Mouse (Mus musculus) MN1 (cell line): ENCODE measurements at regions not wholly inside any gene's neighbourhood (a gene's known extent, or its start where the extent isn't known, plus 50 kb on each side); places are given as distances from the start of the nearest gene placed in this dataset.
A peak's percentile ranks its signal among the peaks of the same experiment; 100 is the strongest.

ENCODE experiments used
- DNase-seq: peaks from one replicate; pipeline ENCODE4 v3.0.0-alpha.2; 2016; ENCODE audit warnings: low spot score

DNA sequence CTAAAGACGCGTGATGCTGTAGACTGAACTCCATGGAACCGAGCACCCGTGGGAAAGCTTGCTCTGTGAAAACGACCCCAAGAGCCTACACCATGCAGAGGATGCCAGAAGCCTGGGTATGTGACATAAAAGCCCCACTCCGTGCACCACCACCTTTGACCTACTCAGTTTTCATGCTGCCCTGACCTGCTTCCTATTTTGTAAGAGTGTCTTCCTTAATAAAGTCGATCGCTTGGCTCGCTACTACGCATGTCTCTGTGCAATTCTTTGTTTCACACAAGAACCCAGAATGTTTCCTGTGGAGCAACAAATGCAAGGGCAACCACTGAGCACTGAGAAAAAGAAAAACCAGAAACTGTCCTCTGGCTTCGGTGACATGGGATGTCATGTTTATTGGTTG, 60.5 kb downstream of the Sec61b start:
- no peak for DNase-seq

DNA sequence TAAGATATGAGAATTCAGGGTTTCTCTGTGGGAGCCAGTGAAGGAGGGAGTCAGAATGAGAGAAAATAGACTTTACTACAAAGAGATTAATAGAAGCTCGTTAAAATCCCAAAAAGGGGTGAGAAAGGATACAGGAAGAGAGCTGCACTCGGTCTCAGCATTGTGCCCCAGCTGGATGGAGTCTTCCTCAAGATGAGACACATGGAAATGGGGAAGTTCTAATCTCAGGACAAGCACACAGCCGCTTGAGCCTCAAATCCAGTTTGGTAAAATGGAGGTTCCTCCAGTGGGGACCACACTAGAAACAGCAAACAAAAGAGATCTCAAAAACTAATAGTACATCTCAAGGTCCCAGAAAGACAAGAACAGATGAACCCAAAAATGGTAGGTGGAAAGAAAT, 93.2 kb downstream of the Sec61b start:
- no peak for DNase-seq

DNA sequence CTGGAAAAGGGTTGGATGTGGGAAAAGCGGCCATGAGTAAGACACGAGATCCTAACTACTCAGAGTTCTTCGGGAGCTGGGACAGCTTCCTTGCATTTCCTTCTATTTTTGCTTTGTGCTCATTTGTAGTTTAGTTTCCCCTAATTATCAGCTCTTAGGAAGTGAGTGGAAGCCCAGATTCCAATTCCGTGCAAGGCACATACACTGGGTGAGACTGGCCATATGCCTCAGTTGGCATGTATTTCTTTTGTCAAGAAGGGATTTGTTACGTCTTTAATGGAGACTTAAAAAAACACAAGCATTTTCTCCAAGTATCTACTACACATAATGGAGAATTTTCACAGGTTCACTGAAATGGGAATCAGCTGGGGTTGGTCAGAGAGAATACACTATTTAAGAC, 96.4 kb downstream of the Sec61b start:
- DNase-seq: no peak

DNA sequence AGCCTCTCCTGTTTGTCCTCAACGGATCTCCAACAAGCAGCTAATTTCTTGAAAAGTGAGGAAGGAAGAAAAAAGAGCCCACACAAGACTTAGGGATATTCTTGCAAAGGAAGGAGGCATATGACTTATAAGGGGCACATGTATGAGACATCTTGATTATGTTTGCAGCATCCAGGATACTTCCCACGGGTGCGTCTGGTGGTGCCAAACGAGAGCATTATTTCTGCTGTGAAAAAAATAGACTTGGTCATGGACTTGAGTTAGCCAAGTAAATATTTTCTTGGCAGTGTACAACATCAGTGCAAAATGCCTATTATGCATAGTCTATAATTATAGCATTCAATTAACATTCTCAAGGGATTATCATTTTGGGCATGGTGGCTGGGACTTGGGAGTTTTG, 101.6 kb downstream of the Sec61b start:
- DNase-seq: no peak

DNA sequence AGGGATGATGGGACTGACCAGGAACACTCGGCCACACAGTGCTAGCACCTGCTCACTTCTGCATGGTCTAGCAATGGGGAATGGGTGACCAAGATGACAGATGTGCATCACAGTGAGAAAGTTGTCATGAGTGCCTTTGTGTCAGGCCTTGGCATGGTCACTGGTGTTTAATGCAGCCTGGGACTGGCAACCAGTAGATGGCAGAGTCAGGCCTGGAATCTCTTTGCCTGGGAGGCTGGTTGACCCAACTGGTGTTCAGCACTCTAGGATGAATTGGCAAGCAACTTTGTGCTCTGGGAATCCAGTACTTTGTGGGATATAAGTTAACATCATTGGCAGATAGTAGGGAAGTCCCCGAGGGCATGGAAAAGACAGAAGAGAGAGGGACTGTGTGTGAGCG, 103.0 kb downstream of the Sec61b start:
- peak; percentile 44 for DNase-seq

DNA sequence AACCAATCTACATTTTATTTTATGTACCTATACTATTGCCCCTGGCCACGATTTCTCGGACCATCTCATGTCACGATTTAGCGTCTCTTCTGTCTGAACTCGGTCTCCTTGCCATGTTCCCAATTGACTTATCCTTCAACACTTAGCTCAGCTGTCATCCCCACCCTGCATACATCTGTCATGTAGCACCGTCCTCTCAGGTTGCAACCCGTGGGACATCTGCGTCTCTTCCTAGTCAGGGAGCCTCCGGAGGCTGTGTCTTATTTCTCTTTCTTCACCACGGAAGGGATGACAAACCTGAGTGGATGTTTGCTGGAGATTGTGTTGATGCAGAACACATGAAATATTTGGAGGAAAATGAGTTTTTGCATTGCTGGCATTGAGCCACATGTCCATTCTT, 104.2 kb downstream of the Sec61b start:
- no peak for DNase-seq

DNA sequence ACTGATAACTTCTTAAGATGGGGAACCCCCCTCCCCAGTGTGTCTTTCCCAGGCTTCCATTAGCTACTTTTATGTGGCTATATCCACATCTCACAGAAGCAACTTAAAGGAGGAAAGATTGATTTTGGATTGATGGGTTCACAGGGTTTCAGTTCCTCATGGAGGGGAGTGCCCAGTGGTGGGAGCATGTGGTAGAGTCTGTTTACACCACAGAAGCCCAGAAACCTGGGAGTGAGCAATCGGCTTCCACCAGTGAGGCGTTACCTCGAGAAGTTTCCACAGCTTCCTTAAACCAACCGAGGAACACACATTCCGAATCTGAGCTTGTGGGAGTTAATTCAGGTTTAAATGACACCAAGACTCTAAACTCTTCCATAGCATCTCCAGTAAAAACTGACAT, 106.1 kb downstream of the Sec61b start:
- DNase-seq: no peak

DNA sequence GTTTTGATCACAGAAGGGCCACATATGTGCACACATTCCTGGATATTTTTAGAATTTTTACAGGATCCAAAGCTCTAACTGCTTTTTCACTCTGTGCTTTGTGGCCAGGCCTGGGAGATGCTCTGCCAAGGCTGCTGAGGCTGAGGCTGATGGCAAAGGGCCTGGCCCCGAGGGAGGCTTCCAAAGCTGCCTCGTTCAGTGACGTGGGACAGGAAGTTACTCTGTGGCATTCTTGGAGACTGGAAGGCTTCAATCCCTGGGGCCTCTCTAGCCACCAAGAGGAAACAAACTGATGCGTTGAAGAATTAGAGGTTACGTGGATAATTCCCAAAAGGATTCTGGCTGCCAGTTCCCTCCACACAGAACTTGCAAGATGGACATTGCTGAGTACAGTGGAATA, 112.8 kb downstream of the Sec61b start:
- DNase-seq: no peak

DNA sequence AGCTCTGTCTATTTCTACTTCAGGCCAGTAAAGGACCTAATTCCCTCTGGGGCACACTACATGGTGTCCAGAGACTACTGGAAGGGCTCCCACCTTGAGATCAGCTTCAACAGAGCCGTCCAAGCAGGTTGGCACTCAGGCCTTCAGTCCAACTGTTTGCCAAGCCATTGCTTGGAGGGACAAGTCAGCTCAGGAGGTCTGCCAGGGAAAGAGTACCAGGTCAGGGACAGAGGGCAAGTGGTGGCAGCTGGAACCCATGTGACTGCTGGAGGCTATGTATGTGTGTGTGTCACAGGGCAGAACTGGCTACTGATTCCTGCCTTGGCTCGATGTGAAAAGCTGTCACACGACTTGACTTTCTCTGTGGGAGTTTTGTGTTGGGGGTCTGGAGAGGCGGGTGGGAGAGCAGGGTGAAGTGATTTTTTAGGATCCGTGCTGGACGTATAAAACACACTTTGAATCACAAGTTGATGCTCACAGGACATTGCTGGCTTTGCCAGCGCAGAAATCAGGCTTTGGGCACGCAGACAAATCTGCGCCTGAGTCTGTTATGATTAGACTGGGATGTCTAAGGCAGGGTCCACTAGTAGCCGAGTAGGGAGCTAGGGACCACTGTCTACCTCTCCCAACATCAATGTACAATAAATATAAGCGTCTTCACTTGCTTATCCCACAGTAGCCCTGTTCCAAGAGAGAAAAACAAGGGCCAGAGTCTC, 118.0 kb downstream of the Sec61b start:
- DNase-seq: no peak

DNA sequence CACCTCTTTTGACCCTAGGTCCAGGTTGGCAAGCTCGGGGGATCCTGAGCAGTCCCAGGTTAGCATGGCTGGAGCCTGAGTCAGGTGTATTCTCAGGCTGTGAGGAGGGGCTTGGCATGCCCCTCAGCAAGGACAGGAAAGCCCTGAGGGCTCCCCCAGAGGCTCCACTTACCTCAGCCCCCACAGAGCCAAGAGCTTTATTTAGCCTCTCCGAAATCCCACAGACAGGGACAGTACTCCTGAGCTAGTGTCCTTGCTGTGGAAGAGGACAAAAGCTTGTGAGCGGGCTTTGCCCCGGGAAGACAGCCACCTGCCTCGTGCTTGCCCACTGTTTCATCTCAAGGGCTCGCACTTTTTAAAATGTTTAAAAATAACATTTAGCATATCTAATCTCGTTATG, 118.7 kb downstream of the Sec61b start:
- DNase-seq: no peak

DNA sequence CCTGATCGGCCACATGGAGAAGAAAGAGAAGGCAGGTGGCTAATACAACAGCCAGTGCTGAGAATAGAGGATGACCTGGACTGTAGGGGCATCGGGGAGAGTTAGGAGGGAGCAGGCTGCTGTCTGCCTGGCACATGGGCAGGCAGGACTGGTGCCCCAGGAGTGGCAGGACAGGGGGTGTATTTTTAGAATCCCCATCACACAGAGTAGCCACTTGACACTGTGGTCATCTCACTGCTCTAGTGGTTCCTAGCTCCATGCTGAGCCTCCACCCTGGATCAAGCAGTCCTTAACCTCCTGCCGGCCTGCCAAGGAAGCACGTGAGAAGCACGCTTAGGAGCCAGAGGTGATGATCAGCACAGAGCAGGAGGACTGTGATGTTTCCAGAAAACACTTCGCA, 119.7 kb downstream of the Sec61b start:
- no peak for DNase-seq

DNA sequence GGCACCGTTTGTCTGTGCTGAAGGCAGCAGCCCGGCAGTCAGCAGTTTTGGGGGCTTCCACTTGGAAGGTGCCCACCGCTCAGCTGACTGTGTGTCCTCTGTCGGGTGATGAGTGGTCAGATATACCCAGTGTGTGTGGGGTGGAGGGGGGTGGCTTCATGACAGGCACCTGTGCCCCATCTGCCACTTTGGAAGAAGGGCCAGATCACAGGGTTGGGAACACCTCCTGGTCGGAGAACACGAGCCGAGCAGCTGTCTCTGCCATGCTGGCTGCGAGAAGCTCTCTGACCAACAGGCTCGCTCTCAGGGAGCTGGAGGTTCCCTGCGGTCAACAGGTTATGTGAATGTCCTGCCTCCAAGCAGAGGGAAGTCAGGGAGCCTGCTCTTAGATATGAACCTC, 121.4 kb downstream of the Sec61b start:
- no peak for DNase-seq

DNA sequence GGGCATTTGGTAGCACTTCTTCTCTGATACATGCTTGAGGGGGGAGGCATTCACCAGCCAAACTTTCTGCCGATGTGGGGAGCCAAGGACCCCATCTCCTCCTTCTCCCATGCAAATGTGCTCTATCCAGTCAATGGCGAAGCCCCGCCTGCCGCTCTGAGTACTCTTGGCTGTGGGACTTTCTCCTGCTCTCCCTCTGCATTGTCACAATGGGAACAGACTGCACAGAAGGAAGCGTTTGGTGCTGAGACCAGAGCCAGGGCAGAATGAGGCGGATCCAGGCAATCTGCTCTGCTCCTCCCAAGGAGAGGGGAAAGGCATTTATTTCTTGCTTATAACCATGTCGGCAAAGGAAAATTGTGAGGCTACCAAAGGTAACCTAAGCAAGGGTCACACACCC, 123.1 kb downstream of the Sec61b start:
- no peak for DNase-seq

DNA sequence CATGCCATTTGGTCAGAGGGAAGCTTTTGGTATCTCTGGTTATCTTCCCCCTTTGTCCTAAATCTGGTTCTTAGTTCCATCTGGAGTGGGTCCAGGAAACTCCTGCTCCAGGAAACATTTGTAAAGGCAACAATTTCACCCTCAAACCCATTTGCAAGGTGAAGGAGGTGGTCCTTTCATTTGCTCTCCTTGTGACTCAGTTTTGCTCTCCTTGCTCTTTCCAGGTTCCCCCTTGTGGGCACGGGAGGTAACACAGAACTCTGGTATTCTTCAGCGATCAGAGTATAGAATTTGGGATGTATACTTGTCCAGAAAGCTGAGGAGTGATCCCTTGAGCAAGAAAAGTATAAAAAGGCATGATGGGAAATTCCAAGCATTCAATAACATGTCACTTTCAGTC, 123.8 kb downstream of the Sec61b start:
- no peak for DNase-seq

DNA sequence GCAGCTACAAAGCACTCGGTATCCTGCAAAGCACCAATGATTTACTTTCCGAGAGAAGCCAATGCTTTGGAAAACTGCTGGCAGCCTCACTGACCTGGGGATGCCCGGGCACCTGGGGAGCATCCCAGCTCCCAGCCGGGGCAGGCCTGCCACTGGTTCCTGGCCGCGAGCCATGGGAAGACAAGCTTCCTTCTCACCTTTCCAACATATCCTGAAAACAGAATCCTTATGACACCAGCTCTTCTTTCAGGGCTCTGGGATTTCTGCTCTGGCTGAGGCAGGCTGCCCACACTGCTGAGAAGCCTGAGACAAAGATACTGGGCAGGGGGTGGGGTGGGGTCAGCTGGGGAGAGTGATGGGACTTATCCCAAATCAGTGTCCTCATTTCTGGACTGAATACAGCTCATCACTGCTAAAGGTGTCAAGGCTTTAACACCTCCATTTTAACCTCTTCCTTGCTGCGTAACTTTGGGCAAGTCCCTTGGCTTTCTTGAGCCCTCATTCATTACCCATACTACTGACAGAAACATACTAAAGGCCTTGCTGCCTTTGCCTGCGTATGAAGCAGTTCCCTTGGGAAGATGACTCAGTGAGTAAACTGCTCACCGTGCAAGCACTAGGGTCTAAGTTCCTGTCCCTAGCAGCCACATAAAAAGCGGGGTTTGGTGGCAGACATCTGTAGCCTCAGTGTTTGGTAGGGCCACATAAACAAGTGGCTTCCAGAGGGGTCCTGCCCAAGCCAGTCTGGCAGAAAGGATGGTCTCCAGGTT, 127.0 kb downstream of the Sec61b start:
- peak; percentile 55 for DNase-seq

DNA sequence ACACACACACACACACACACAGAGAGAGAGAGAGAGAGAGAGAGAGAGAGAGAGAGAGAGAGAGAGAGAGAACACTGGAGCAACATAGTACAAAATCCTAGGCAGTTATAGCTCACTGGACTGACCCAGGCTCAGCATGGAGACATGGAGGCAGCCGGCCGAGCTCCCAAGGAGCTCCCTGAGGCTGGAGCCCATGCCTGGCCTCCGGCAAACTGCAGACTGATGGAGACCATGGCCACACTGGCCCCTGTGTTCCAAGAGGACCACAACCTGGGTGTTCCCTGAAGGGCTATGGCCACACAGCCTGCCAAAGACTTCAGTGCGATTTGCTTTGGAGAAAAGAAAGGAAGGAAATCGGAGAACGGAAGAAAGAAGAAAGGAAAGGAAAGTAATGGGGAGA, 128.9 kb downstream of the Sec61b start:
- peak; percentile 14 for DNase-seq

DNA sequence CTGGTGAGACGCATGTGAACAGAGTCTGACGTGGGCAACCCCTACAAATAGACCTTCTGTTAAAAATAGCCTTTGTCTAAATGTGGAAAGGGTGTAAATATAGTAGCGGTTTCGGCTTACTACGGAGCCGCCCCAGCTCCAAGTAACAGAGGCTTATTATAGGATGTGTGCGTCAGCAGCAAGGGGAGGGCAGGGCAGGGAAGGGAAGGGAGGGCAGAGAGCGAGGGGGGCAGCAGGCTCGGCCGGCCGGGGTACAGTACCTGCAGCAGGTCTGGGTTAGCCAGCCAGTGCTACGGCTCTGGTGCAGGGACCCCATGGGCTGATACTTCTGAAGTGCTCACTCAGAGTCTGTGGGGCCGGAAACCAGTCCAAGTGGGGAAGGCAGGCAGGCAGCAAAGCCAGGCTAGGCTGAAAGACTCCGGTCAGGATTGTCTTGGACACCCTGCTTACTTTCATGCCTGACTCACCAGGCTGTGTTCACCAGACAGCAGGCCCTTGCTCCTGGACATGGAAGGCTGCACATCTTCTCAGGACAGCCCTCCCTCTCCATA, 129.5 kb downstream of the Sec61b start:
- DNase-seq: peak; percentile 22

DNA sequence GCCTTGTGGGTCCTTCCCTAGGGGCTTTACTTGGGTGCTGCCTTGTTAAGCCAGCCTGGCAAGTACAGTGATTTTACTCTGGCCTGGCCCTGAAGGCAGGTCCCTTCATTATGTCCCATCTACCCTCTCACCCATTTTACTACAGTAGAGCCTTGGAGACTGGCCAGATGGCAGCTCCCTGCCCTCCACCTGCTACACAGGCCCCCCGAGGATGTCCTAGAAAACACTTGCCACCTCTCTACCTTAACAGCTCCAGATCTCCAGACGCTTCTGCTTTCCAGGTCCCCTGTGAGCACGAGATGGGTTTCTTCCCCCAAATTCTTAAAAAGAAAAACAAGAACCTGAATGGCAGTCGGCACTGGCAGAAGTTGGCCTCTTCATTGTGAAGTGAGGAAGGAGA, 131.2 kb downstream of the Sec61b start:
- DNase-seq: peak; percentile 37

DNA sequence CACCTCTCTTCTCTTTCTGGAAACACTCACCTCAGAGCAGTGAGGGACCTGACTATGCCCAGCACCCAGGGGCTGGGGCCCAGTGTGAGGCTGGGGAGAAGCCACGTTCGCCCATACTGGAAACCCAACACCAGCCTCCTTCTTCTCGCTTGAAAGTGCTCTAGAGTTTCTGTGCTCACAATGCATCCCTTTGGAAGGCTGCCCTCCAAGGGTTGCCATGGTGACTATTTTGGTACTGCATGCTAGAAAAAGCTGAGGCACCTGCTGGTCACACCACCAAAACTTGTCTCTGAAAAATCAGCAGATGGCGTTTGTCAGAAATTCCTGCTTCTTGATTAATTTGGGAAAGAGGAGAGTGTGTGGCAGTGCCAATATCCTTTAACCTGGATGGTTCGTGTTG, 134.2 kb downstream of the Sec61b start:
- DNase-seq: peak; percentile 43

DNA sequence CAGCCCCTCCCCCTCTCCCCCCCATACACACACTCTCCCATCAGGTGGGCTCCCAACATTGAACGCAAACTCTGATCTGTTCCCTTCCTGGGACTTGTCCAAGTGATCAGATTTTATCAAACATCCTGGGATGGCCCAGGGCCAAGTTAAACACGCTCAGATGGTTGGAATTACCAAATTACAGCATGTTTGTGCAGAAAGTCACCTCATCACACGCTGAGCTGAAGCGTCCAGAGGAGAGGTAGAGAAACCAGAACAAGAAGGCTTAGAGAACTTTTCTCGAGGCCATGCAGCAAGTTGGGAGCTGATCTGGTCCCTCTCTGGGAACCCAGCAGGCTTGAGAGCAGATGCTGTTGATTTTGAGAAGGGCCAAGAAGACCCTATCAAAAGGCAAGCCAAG, 136.5 kb downstream of the Sec61b start:
- DNase-seq: peak; percentile 38

DNA sequence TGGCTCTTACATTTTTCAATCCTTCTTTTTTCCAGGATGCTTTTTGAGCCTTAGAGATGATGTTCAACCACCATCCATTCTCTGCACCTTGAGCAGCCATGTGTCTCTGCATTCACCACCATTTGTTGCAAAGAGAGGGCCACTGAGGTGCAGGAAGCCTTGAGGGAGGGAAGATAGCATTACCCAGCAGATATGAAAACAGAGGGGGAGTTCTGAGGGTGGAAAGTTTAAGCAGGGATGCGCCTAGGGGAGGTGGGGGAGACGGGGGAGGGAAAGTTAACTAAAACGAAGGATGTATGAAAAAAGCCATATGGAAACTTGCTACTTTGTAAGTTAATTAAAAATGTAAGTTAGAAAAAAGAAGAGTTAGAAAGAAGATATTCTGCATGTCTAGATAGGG, 142.1 kb downstream of the Sec61b start:
- DNase-seq: no peak

DNA sequence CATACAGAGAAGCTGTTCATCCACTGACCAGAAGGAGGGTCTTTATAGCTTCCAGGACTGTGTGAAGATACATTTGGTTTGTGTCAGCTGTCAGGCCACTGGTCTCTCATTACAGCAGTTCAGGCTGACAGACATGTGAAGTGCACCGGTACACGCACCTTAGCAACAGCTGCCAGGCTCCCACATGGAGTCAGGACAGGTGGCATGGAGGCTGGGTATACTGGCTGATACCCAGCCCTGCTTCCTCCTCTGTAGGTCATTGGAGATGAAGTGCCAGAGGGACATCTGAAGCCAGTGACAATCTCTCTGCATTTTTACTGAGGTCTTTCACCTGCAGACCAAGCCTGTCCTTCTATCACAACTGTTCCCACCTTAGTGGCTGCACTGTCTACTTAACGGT, 146.2 kb downstream of the Sec61b start:
- peak; percentile 14 for DNase-seq
